Mouse (Mus musculus) left cerebral cortex, postnatal 36 days (tissue): ENCODE results near the gene Eya4. TPM values are rescaled to one million over a fixed set of nuclear protein-coding genes. Genes with fewer than 3 reads are reported as not detected.
A peak's percentile ranks its signal among the peaks of the same experiment; 100 is the strongest.

Experiments
- DNase-seq, 2 experiments: peaks; one replicate each; pipeline ENCODE4 v3.0.0; 2021 to 2022; ENCODE audit warnings: low spot score in 2 of 2, mixed read lengths in 1 of 2
- intact Hi-C: fragments of 180-260 bp; cut with DNase I; formaldehyde crosslinking; loops from one replicate; pipeline ENCODE4 v1.15.1; 2025
- total RNA-seq, 2 experiments: library from RNA; stranded (reverse); gene quantifications; 2 replicates each; pipeline ENCODE4 v1.2.3; 2021

Eya4 gene
- total RNA-seq, 2 experiments from 2014 or later = 3.4 to 5.1 TPM

- intact Hi-C loops = no loop called here
- no peak for DNase-seq
Measured at GRCm38 (mm10) chr10:23236918-23237317, 113.7 kb downstream of the Eya4 start.

GRCm38 (mm10) chr10:23235405-23235804, 115.2 kb downstream of the Eya4 start:
- intact Hi-C loops = no loop called here
- DNase-seq = no peak

- no peak for DNase-seq
- intact Hi-C loops = no loop called here
Measured at GRCm38 (mm10) chr10:23233425-23233824, 117.2 kb downstream of the Eya4 start.

GRCm38 (mm10) chr10:23230863-23231262, 119.7 kb downstream of the Eya4 start:
- no peak for DNase-seq
- intact Hi-C loops = no loop called here

- intact Hi-C loops = no loop called here
- no peak for DNase-seq
Measured at GRCm38 (mm10) chr10:23223336-23223735, 127.2 kb downstream of the Eya4 start.

GRCm38 (mm10) chr10:23220432-23220831, 130.2 kb downstream of the Eya4 start:
- intact Hi-C loops = no loop called here
- no peak for DNase-seq

GRCm38 (mm10) chr10:23216815-23217214, 133.8 kb downstream of the Eya4 start:
- intact Hi-C loops = no loop called here
- DNase-seq = no peak

- intact Hi-C loops = no loop called here
Measured at GRCm38 (mm10) chr10:23211381-23211780, 139.2 kb downstream of the Eya4 start.

GRCm38 (mm10) chr10:23203885-23204284, 146.7 kb downstream of the Eya4 start:
- DNase-seq = peak; percentile 6 to 17
- intact Hi-C loops = no loop called here

More at GRCm38 (mm10) chr10:23211381-23211780, 139.2 kb downstream of the Eya4 start:
- no peak for DNase-seq

- intact Hi-C loops = no loop called here
- no peak for DNase-seq
Measured at GRCm38 (mm10) chr10:23203144-23203838, 147.3 kb downstream of the Eya4 start.

GRCm38 (mm10) chr10:23202591-23202990, 148.0 kb downstream of the Eya4 start:
- intact Hi-C loops = no loop called here
- DNase-seq = no peak

GRCm38 (mm10) chr10:23198251-23198650, 152.3 kb downstream of the Eya4 start:
- DNase-seq = no peak
- intact Hi-C loops = no loop called here

GRCm38 (mm10) chr10:23196336-23196735, 154.2 kb downstream of the Eya4 start:
- intact Hi-C loops = no loop called here
- no peak for DNase-seq

- DNase-seq = no peak
- intact Hi-C loops = no loop called here
Measured at GRCm38 (mm10) chr10:23195337-23195736, 155.2 kb downstream of the Eya4 start.

GRCm38 (mm10) chr10:23189836-23190235, 160.8 kb downstream of the Eya4 start:
- no peak for DNase-seq
- intact Hi-C loops = no loop called here

GRCm38 (mm10) chr10:23185391-23185790, 165.2 kb downstream of the Eya4 start:
- DNase-seq = no peak
- intact Hi-C loops = no loop called here

- no peak for DNase-seq
- intact Hi-C loops = no loop called here
Measured at GRCm38 (mm10) chr10:23181572-23182493, 168.8 kb downstream of the Eya4 start.

GRCm38 (mm10) chr10:23179285-23179684, 171.3 kb downstream of the Eya4 start:
- DNase-seq = no peak
- intact Hi-C loops = no loop called here

GRCm38 (mm10) chr10:23177347-23178046, 173.1 kb downstream of the Eya4 start:
- intact Hi-C loops = no loop called here

GRCm38 (mm10) chr10:23176666-23177346, 173.8 kb downstream of the Eya4 start:
- no peak for DNase-seq
- intact Hi-C loops = no loop called here

More at GRCm38 (mm10) chr10:23177347-23178046, 173.1 kb downstream of the Eya4 start:
- no peak for DNase-seq
